Mouse (Mus musculus): ENCODE data around the gene Ccdc34. TPM values are rescaled to one million over a fixed set of nuclear protein-coding genes. Genes with fewer than 3 reads are reported as not detected.
A peak's percentile ranks its signal among the peaks of the same experiment; 100 is the strongest.

The Ccdc34 gene
- total and polyA plus RNA-seq, 3 experiments: 17.2 to 44.6 (median 22.4) TPM

DNA sequence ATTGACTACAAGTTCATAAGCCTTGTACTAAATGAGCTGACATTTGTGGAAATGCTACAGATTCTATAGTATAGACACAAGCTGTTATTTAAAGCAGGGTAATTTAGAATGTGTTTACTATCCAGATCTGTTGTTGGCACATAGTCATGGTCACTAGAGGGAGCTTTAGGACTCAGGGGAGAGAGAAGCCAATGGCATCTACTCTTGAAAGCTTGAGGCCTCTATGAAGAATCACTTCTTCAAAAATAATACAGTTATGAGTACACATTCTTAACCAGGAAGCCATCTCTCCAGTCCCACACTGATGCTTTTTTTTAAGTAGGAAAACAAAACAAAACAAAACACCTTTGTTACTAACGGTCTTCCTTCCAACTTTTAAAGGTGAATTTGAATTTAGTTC, 45.5 kb downstream of the Ccdc34 start:
- H3K4me1 ChIP-seq (ENCODE audit: control insufficient read depth in 1 of 2, insufficient read depth in 2 of 2): no peaks in the 10 kb centered on the region
- H3K9me3 ChIP-seq (replicated peaks; ENCODE audit: low read length): peaks cover 2% of the 10 kb centered on the region
- no peaks in the 10 kb centered on the region for H3K27me3 ChIP-seq (replicated peaks)
- no peaks in the 10 kb centered on the region for H3K79me2 ChIP-seq (replicated peaks; ENCODE audit: control insufficient read depth, extremely low read depth, insufficient read depth, poor library complexity, severe bottlenecking)
- no peak overlapping the region for H3K27ac ChIP-seq (ENCODE audit: insufficient read depth, low read depth)
- no peak overlapping the region for H3K4me2 ChIP-seq (ENCODE audit: insufficient read depth, low read depth, poor library complexity, severe bottlenecking)
- peak; percentile 58 for DNase-seq (ENCODE audit: extremely low read depth)
- in situ Hi-C loops (cut with MboI; ENCODE audit: low pct_ligation_motif_present, low pct_unique_long_range_greater_than_20kb, low sequenced_read_pairs) (loop anchor here (25.0 kb wide), 2 partner anchors 149 to 151 kb away; partner anchors contain the start of gene Lgr4), dilution Hi-C loops (cut with MboI; ENCODE audit: extremely low pct_ligation_motif_present, extremely low pct_unique_long_range_greater_than_20kb, low sequenced_read_pairs) (no loop called here)
- TF ChIP-seq ZNF384 (IDR thresholded peaks at IDR 0.05; ENCODE audit: low read depth, low read length): peak; percentile 41
- TF ChIP-seq MXI1 (IDR thresholded peaks at IDR 0.05; ENCODE audit: low read depth, low read length): no peak
- TF ChIP-seq MAFK (IDR thresholded peaks at IDR 0.05; ENCODE audit: insufficient replicate concordance, low read length): no peak
- no peak for TF ChIP-seq GABPA (IDR thresholded peaks at IDR 0.05; ENCODE audit: insufficient replicate concordance, low read depth, low read length)
- no peak for TF ChIP-seq ELF1 (IDR thresholded peaks at IDR 0.05; ENCODE audit: low read depth, low read length)
- TF ChIP-seq USF2 (conservative IDR thresholded peaks at IDR 0.05; ENCODE audit: low read depth, low read length): no peak
- TF ChIP-seq MEF2A (IDR thresholded peaks at IDR 0.05; ENCODE audit: borderline replicate concordance, low read depth, low read length): no peak
- no peak for TF ChIP-seq SIN3A (IDR thresholded peaks at IDR 0.05; ENCODE audit: low read length)
- no peak for TF ChIP-seq UBTF (IDR thresholded peaks at IDR 0.05; ENCODE audit: low read depth, low read length)
- no peak for TF ChIP-seq PAX5 (IDR thresholded peaks at IDR 0.05; ENCODE audit: low read length)
- no peak for TF ChIP-seq CHD1 (IDR thresholded peaks at IDR 0.05; ENCODE audit: low read depth, low read length)
- no peak for TF ChIP-seq RCOR1 (conservative IDR thresholded peaks at IDR 0.05; ENCODE audit: low read depth, low read length)
- TF ChIP-seq POLR2AphosphoS2 (IDR thresholded peaks at IDR 0.05; ENCODE audit: low read depth, low read length): no peak
- TF ChIP-seq JUND (conservative IDR thresholded peaks at IDR 0.05; ENCODE audit: low read depth, low read length): peak; percentile 57
- peak; percentile 62 for TF ChIP-seq RAD21 (IDR thresholded peaks at IDR 0.05; ENCODE audit: low read depth, low read length)
- no peak for TF ChIP-seq USF1 (IDR thresholded peaks at IDR 0.05; ENCODE audit: low read depth, low read length)
- no peak for TF ChIP-seq MAZ (IDR thresholded peaks at IDR 0.05; ENCODE audit: low read depth, low read length)
- TF ChIP-seq ZC3H11A (IDR thresholded peaks at IDR 0.05; ENCODE audit: low read depth, low read length): no peak
- TF ChIP-seq ZKSCAN1 (IDR thresholded peaks at IDR 0.05; ENCODE audit: borderline replicate concordance, low read depth, low read length): no peak
- TF ChIP-seq IRF4 (IDR thresholded peaks at IDR 0.05; ENCODE audit: low read depth, low read length): peak; percentile 83
- no peak for TF ChIP-seq KAT2A (IDR thresholded peaks at IDR 0.05; ENCODE audit: insufficient replicate concordance, low read length)
- no peak for TF ChIP-seq BHLHE40 (IDR thresholded peaks at IDR 0.05; ENCODE audit: low read depth, low read length)
- TF ChIP-seq ZMIZ1 (IDR thresholded peaks at IDR 0.05; ENCODE audit: low read depth, low read length): no peak
- TF ChIP-seq MAX (IDR thresholded peaks at IDR 0.05; ENCODE audit: low read length): no peak
- no peak for TF ChIP-seq TCF12 (IDR thresholded peaks at IDR 0.05; ENCODE audit: low read depth, low read length)
- peak; percentile 63; the same call in 1 of the 2 replicates for TF ChIP-seq EP300 (IDR thresholded peaks at IDR 0.05; ENCODE audit: low read length)
- no peak for TF ChIP-seq CHD2 (IDR thresholded peaks at IDR 0.05; ENCODE audit: low read length)
- TF ChIP-seq POLR2A (IDR thresholded peaks at IDR 0.05; ENCODE audit: low read depth, low read length): no peak
- no peak for TF ChIP-seq E2F4 (IDR thresholded peaks at IDR 0.05; ENCODE audit: insufficient replicate concordance, low read depth, low read length)
- no peak for TF ChIP-seq ETS1 (conservative IDR thresholded peaks at IDR 0.05; ENCODE audit: low read depth, low read length)
- TF ChIP-seq MYC (IDR thresholded peaks at IDR 0.05; ENCODE audit: low read depth, low read length): no peak
- no peak for TF ChIP-seq NELFE (IDR thresholded peaks at IDR 0.05; ENCODE audit: low read depth, low read length)
- TF ChIP-seq JUN (IDR thresholded peaks at IDR 0.05; ENCODE audit: insufficient read depth, low read depth, low read length): peak; percentile 31; the same call in 1 of the 2 replicates
- peak in 1 of 2 experiments; percentile 70; a peak in 2 of 4 replicates for TF ChIP-seq CTCF (conservative IDR thresholded peaks at IDR 0.05 in 1 of 2, IDR thresholded peaks at IDR 0.05 in 1 of 2; ENCODE audit: low read depth in 2 of 2, low read length in 2 of 2)
- peak; percentile 54 for TF ChIP-seq SMC3 (IDR thresholded peaks at IDR 0.05; ENCODE audit: low read depth, low read length)
- TF ChIP-seq HCFC1 (IDR thresholded peaks at IDR 0.05; ENCODE audit: low read depth, low read length): no peak
- TF ChIP-seq NRF1 (IDR thresholded peaks at IDR 0.05; ENCODE audit: low read depth, low read length): no peak
- no peak for TF ChIP-seq TBP (conservative IDR thresholded peaks at IDR 0.05; ENCODE audit: low read depth, low read length)
- no peak overlapping the region for H3K9ac ChIP-seq (ENCODE audit: insufficient read depth, low read depth)
- no peak overlapping the region for H3K4me3 ChIP-seq (replicated peaks in 1 of 3; ENCODE audit: low read depth in 2 of 3, low read length in 2 of 3, poor library complexity in 1 of 3)
- no peaks in the 10 kb centered on the region for H3K36me3 ChIP-seq (replicated peaks in 1 of 2; ENCODE audit: control insufficient read depth in 1 of 2, insufficient read depth in 1 of 2, low read length in 1 of 2)
